Mouse (Mus musculus) mesoderm, embryonic 11.5 days (tissue): Measurements from ENCODE around the gene 1700061G19Rik.
A peak's percentile ranks its signal among the peaks of the same experiment; 100 is the strongest.

ENCODE experiments used
- DNase-seq: peaks from one replicate; pipeline ENCODE4 v3.0.0-alpha.2; 2012; ENCODE audit warnings: low read depth, low spot score

The 1700061G19Rik gene

GRCm38 (mm10) chr17:56874936-56875651 is at the start of gene 1700061G19Rik:
1700061G19Rik (plus strand) TSS chr17:56875477.
- DNase-seq, result no peak

GRCm38 (mm10) chr17:56826718-56827117 is 48.6 kb upstream of the 1700061G19Rik start:
- no peak for DNase-seq

- DNase-seq, result no peak
Measured at GRCm38 (mm10) chr17:56829171-56829570, 46.1 kb upstream of the 1700061G19Rik start.

- no peak for DNase-seq
Measured at GRCm38 (mm10) chr17:56829795-56830194, 45.5 kb upstream of the 1700061G19Rik start.

GRCm38 (mm10) chr17:56830411-56831110 is 44.7 kb upstream of the 1700061G19Rik start, which contains the start of gene Rfx2:
Rfx2 (minus strand) TSS chr17:56831013.
- DNase-seq, result no peak

GRCm38 (mm10) chr17:56831111-56831816 is 44.0 kb upstream of the 1700061G19Rik start:
- DNase-seq, result peak; percentile 98

- DNase-seq, result no peak
Measured at GRCm38 (mm10) chr17:56832918-56833317, 42.4 kb upstream of the 1700061G19Rik start.

- no peak for DNase-seq
Measured at GRCm38 (mm10) chr17:56833381-56833780, 41.9 kb upstream of the 1700061G19Rik start.

GRCm38 (mm10) chr17:56836336-56836735 is 38.9 kb upstream of the 1700061G19Rik start:
- DNase-seq, result no peak

GRCm38 (mm10) chr17:56840524-56840923 is 34.8 kb upstream of the 1700061G19Rik start:
- DNase-seq, result no peak

GRCm38 (mm10) chr17:56842173-56842572 is 33.1 kb upstream of the 1700061G19Rik start:
- DNase-seq, result no peak

- DNase-seq, result no peak
Measured at GRCm38 (mm10) chr17:56843678-56844077, 31.6 kb upstream of the 1700061G19Rik start.

- no peak for DNase-seq
Measured at GRCm38 (mm10) chr17:56848785-56849184, 26.5 kb upstream of the 1700061G19Rik start.

GRCm38 (mm10) chr17:56849710-56850109 is 25.6 kb upstream of the 1700061G19Rik start:
- DNase-seq, result no peak

- DNase-seq, result no peak
Measured at GRCm38 (mm10) chr17:56851167-56851566, 24.1 kb upstream of the 1700061G19Rik start.

- no peak for DNase-seq
Measured at GRCm38 (mm10) chr17:56855421-56855820, 19.9 kb upstream of the 1700061G19Rik start.

GRCm38 (mm10) chr17:56858216-56858615 is 17.1 kb upstream of the 1700061G19Rik start:
- peak; percentile 70 for DNase-seq

GRCm38 (mm10) chr17:56858922-56859321 is 16.4 kb upstream of the 1700061G19Rik start:
- DNase-seq, result no peak

GRCm38 (mm10) chr17:56861197-56861596 is 14.1 kb upstream of the 1700061G19Rik start:
- DNase-seq, result no peak

- no peak for DNase-seq
Measured at GRCm38 (mm10) chr17:56866071-56866470, 9.2 kb upstream of the 1700061G19Rik start.

- no peak for DNase-seq
Measured at GRCm38 (mm10) chr17:56869481-56869977, 5.7 kb upstream of the 1700061G19Rik start.
